Mouse (Mus musculus) macrophage (primary cell): ENCODE data around the gene Macf1. TPM values are rescaled to one million over a fixed set of nuclear protein-coding genes. Genes with fewer than 3 reads are reported as not detected.
A peak's percentile ranks its signal among the peaks of the same experiment; 100 is the strongest.
"Not testable (repeated sequence)": the region's sequence is repeated elsewhere in the genome, so short reads cannot be mapped to it uniquely, and the experiment has no call there.

Experiments used
- H3K27ac ChIP-seq: fragments of 350-480 bp; formaldehyde crosslinking; 2 replicates; pipeline ENCODE4 v1.9.0; 2021
- H3K36me3 ChIP-seq: fragments of 350-480 bp; formaldehyde crosslinking; 2 replicates; pipeline ENCODE4 v1.9.0; 2021; ENCODE audit errors: inconsistent target
- H3K4me3 ChIP-seq: fragments of 350-480 bp; formaldehyde crosslinking; 2 replicates; pipeline ENCODE4 v1.9.0; 2021; ENCODE audit errors: inconsistent target
- H3K79me2 ChIP-seq: fragments of 350-480 bp; formaldehyde crosslinking; 2 replicates; pipeline ENCODE4 v1.9.0; 2021; ENCODE audit errors: inconsistent target
- WGBS: methylation state at CpG from one replicate; pipeline ENCODE4 v1.1.7; 2026; ENCODE audit warnings: inconsistent platforms; ENCODE audit not compliant: missing documents; 5-methylcytosine and 5-hydroxymethylcytosine counted together
- polyA plus RNA-seq: library from polyadenylated mRNA; stranded (reverse); fragments of 250-400 nt; gene quantifications from 3 replicates; pipeline ENCODE4 v1.2.4, GENCODE M21; 2018; ENCODE audit warnings: inconsistent platforms

Macf1 gene
- polyA plus RNA-seq, 1 experiment from 2014 or later: 144 TPM

- Histone ChIP-seq H3K27ac (no peak overlapping the region), H3K79me2 (peaks cover 100% of the 10 kb centered on the region), H3K4me3 (no peak overlapping the region), H3K36me3 (peaks cover 50% of the 10 kb centered on the region)
- WGBS: 100% methylated on average over 1 of the region's 1 CpGs
Measured at GRCm38 (mm10) chr4:123535271-123535670, 148.9 kb downstream of the Macf1 start.

GRCm38 (mm10) chr4:123532001-123532400 lies 152.2 kb downstream of the Macf1 start:
- H3K36me3 ChIP-seq: peaks cover 24% of the 10 kb centered on the region; the same call in 1 of the 2 replicates
- WGBS: 72% methylated on average over 3 of the region's 3 CpGs
- H3K4me3 ChIP-seq: no peak overlapping the region
- H3K27ac ChIP-seq: no peak overlapping the region
- H3K79me2 ChIP-seq: peaks cover 100% of the 10 kb centered on the region

GRCm38 (mm10) chr4:123530976-123531375 lies 153.2 kb downstream of the Macf1 start:
- 87% methylated on average over 6 of the region's 6 CpGs for WGBS
- H3K79me2 ChIP-seq: peaks cover 100% of the 10 kb centered on the region
- no peak overlapping the region for H3K27ac ChIP-seq
- H3K36me3 ChIP-seq: peaks cover 27% of the 10 kb centered on the region; the same call in 1 of the 2 replicates
- no peak overlapping the region for H3K4me3 ChIP-seq

GRCm38 (mm10) chr4:123529230-123529629 lies 154.9 kb downstream of the Macf1 start:
- 81% methylated on average over 6 of the region's 6 CpGs for WGBS
- H3K27ac ChIP-seq: no peak overlapping the region
- peaks cover 18% of the 10 kb centered on the region; the same call in 1 of the 2 replicates for H3K36me3 ChIP-seq
- peaks cover 100% of the 10 kb centered on the region for H3K79me2 ChIP-seq
- H3K4me3 ChIP-seq: no peak overlapping the region

GRCm38 (mm10) chr4:123527607-123528010 lies 156.6 kb downstream of the Macf1 start:
- Histone ChIP-seq H3K79me2 (peaks cover 100% of the 10 kb centered on the region), H3K4me3 (no peak overlapping the region), H3K36me3 (0 out of 2 replicates have a peak, but pooled peaks cover 8% of the 10 kb centered on the region), H3K27ac (no peak overlapping the region)
- WGBS: 87% methylated on average over 7 of the region's 8 CpGs

- WGBS: 96% methylated on average over 10 of the region's 10 CpGs
- H3K27ac ChIP-seq: no peak overlapping the region
- H3K79me2 ChIP-seq: peaks cover 100% of the 10 kb centered on the region
- H3K36me3 ChIP-seq: 0 out of 2 replicates have a peak, but pooled peaks cover 8% of the 10 kb centered on the region
- no peak overlapping the region for H3K4me3 ChIP-seq
Measured at GRCm38 (mm10) chr4:123526779-123527280, 157.3 kb downstream of the Macf1 start.

- 98% methylated on average over 5 of the region's 5 CpGs for WGBS
Measured at GRCm38 (mm10) chr4:123524746-123525145, 159.4 kb downstream of the Macf1 start.

GRCm38 (mm10) chr4:123520123-123520522 lies 164.0 kb downstream of the Macf1 start:
- peaks cover 100% of the 10 kb centered on the region for H3K79me2 ChIP-seq
- 94% methylated on average over 2 of the region's 5 CpGs for WGBS
- H3K4me3 ChIP-seq, H3K36me3 ChIP-seq, H3K27ac ChIP-seq: not testable (repeated sequence)

More at GRCm38 (mm10) chr4:123524746-123525145, 159.4 kb downstream of the Macf1 start:
- no peak overlapping the region for H3K4me3 ChIP-seq
- H3K79me2 ChIP-seq: peaks cover 100% of the 10 kb centered on the region
- H3K36me3 ChIP-seq: 0 out of 2 replicates have a peak, but pooled peaks cover 8% of the 10 kb centered on the region
- H3K27ac ChIP-seq: no peak overlapping the region

- peaks cover 30% of the 10 kb centered on the region for H3K36me3 ChIP-seq
- WGBS: 100% methylated on average over 1 of the region's 1 CpGs
- peaks cover 75% of the 10 kb centered on the region for H3K79me2 ChIP-seq
- H3K27ac ChIP-seq: no peak overlapping the region
- no peak overlapping the region for H3K4me3 ChIP-seq
Measured at GRCm38 (mm10) chr4:123515673-123516072, 168.5 kb downstream of the Macf1 start.

GRCm38 (mm10) chr4:123510201-123510600 lies 174.0 kb downstream of the Macf1 start:
- peaks cover 21% of the 10 kb centered on the region for H3K79me2 ChIP-seq
- H3K36me3 ChIP-seq: peaks cover 80% of the 10 kb centered on the region
- no peak overlapping the region for H3K4me3 ChIP-seq
- H3K27ac ChIP-seq: no peak overlapping the region
- WGBS: 81% methylated on average over 1 of the region's 1 CpGs

- Histone ChIP-seq H3K36me3 (peaks cover 86% of the 10 kb centered on the region), H3K79me2 (no peaks in the 10 kb centered on the region), H3K27ac (peak overlapping the region; percentile 19), H3K4me3 (no peak overlapping the region)
- WGBS: 42% methylated on average over 3 of the region's 3 CpGs
Measured at GRCm38 (mm10) chr4:123489086-123489485, 195.1 kb downstream of the Macf1 start.

GRCm38 (mm10) chr4:123479991-123480390 lies 204.2 kb downstream of the Macf1 start:
- H3K4me3 ChIP-seq: no peak overlapping the region
- H3K36me3 ChIP-seq: peaks cover 80% of the 10 kb centered on the region
- H3K27ac ChIP-seq: no peak overlapping the region
- WGBS: 94% methylated on average over 4 of the region's 4 CpGs
- no peaks in the 10 kb centered on the region for H3K79me2 ChIP-seq

- no peaks in the 10 kb centered on the region for H3K79me2 ChIP-seq
- no peak overlapping the region for H3K4me3 ChIP-seq
- no peak overlapping the region for H3K27ac ChIP-seq
- WGBS: 93% methylated on average over 8 of the region's 8 CpGs
- peaks cover 81% of the 10 kb centered on the region for H3K36me3 ChIP-seq
Measured at GRCm38 (mm10) chr4:123478655-123479433, 205.3 kb downstream of the Macf1 start.

- H3K79me2 ChIP-seq: no peaks in the 10 kb centered on the region
- H3K27ac ChIP-seq: no peak overlapping the region
- H3K36me3 ChIP-seq: peaks cover 79% of the 10 kb centered on the region
- H3K4me3 ChIP-seq: no peak overlapping the region
- WGBS: 88% methylated on average over 1 of the region's 1 CpGs
Measured at GRCm38 (mm10) chr4:123465799-123466198, 218.4 kb downstream of the Macf1 start.

GRCm38 (mm10) chr4:123460595-123461272 lies 223.4 kb downstream of the Macf1 start:
- H3K4me3 ChIP-seq: no peak overlapping the region
- peaks cover 94% of the 10 kb centered on the region for H3K36me3 ChIP-seq
- 95% methylated on average over 8 of the region's 8 CpGs for WGBS
- H3K27ac ChIP-seq: no peak overlapping the region
- no peaks in the 10 kb centered on the region for H3K79me2 ChIP-seq
